Mouse (Mus musculus): ENCODE measurements at regions not wholly inside any gene's neighbourhood (a gene's known extent, or its start where the extent isn't known, plus 50 kb on each side); places are given as distances from the start of the nearest gene placed in this dataset.
A peak's percentile ranks its signal among the peaks of the same experiment; 100 is the strongest.

DNA sequence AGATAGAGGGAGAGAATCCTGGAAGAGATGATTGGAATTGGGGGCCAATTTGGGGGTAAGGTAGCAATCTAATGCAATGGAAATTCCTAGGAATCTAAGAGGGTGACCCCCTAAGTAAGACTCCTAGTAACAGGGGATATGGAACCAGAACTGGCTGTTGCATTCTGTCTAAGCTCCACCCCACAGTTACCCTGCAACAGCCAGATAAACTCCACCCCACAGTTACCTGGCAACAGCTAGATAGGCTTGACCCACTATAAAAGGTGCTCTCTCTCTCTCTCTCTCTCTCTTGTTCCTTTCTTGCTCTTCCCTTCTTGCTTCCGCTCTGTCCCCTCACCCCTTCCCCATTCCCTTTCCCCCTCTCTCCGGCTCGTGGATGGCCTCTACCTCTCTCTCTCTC lies 262.5 kb upstream of the Cnr1 start:
- Histone ChIP-seq H3K4me2 (ENCODE audit: low read depth, low read length) (no peak overlapping the region), H3K36me3 (ENCODE audit: insufficient read depth, low read length) (no peaks in the 10 kb centered on the region), H3K4me1 (ENCODE audit: insufficient read depth, low read length) (peaks cover 9% of the 10 kb centered on the region), H3K4me3 (ENCODE audit: low read length) (no peak overlapping the region), H3K27me3 (ENCODE audit: insufficient read depth, low read length) (no peaks in the 10 kb centered on the region), H3K27ac (no peak overlapping the region), H3K9ac (replicated peaks; ENCODE audit: low read length) (no peak overlapping the region), H3K9me3 (ENCODE audit: low read length) (no peaks in the 10 kb centered on the region)
- ATAC-seq (no peak), DNase-seq (ENCODE audit: low spot score) (no peak)
- WGBS: 91% methylated on average over 3 of the region's 3 CpGs
- TF ChIP-seq CTCF (IDR thresholded peaks at IDR 0.05; ENCODE audit: low read depth): no peak

DNA sequence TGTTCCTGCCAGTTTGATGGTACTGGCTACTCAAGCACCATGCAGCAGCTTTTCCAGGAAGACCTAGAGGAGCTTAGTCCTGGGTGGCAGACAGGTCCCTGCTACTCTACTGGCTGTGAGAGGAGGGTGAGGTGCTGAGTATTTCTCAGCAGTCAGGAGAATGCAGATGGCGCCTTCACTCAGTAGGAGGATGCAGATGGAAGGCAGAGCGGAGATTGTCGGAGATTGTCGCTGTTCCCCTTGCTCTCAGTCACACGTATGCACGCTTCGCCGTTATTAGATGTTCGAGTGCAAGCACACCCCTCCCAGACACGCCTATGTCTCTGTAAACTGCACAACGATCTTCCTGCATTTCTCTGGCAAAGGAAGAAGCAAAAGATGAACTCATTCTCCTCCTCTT lies 261.4 kb upstream of the Cnr1 start:
- H3K4me3 ChIP-seq (ENCODE audit: low read length): no peak overlapping the region
- no peak for TF ChIP-seq CTCF (IDR thresholded peaks at IDR 0.05; ENCODE audit: low read depth)
- no peak overlapping the region for H3K4me2 ChIP-seq (ENCODE audit: low read depth, low read length)
- H3K27me3 ChIP-seq (ENCODE audit: insufficient read depth, low read length): no peaks in the 10 kb centered on the region
- no peak overlapping the region for H3K9ac ChIP-seq (replicated peaks; ENCODE audit: low read length)
- H3K4me1 ChIP-seq (ENCODE audit: insufficient read depth, low read length): peaks cover 9% of the 10 kb centered on the region
- DNase-seq (ENCODE audit: low spot score) (no peak), ATAC-seq (no peak)
- H3K36me3 ChIP-seq (ENCODE audit: insufficient read depth, low read length): no peaks in the 10 kb centered on the region
- 56% methylated on average over 11 of the region's 11 CpGs for WGBS
- H3K27ac ChIP-seq: no peak overlapping the region
- H3K9me3 ChIP-seq (ENCODE audit: low read length): no peaks in the 10 kb centered on the region

DNA sequence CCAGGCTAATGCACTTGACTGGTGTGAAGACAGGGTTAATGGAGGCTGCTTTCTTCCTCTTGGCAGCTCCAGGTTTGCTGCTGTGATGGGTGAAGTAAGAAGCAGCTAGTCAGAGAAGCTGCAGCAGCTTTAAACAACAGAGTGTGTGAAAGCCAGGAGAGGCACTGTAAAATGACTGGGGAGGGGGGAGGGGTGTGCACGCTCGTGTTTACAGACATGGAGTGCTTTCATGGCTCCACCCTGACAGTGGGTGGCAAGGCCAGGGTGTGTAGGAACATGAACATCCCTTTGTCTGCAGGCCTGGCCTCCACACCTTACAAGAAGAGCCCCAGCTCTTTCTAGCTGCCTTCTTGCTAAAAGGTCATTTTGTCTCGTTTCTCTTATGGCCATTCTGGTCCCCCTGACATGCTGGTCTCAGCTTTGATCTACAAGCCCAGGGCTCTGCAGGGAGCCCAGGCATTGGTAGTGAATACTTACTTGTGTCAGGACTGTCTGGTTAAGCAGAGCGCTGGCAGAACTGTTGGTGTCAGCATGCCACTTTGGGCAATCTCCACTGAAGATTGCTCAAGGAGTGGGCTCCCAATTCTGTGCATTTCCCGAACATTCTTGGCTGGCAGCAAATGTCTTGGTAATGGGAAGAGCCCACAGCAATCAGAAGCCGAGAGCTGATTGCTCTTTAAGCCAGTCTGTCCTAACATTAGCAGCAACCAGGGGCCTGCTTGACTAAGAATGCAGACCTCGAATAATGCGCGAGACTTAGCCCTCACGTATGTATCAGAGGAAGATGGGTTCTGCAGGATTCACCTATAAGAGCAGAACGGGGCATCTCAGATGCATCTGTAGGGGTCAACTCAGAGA lies 260.5 kb upstream of the Cnr1 start:
- no peaks in the 10 kb centered on the region for H3K9me3 ChIP-seq (ENCODE audit: low read length)
- H3K4me2 ChIP-seq (ENCODE audit: low read depth, low read length): no peak overlapping the region
- TF ChIP-seq CTCF (IDR thresholded peaks at IDR 0.05; ENCODE audit: low read depth): no peak
- H3K4me3 ChIP-seq (ENCODE audit: low read length): no peak overlapping the region
- no peaks in the 10 kb centered on the region for H3K36me3 ChIP-seq (ENCODE audit: insufficient read depth, low read length)
- peak overlapping the region; percentile 35; the same call in 1 of the 2 replicates for H3K9ac ChIP-seq (replicated peaks; ENCODE audit: low read length)
- H3K27ac ChIP-seq: peak overlapping the region; percentile 27
- H3K27me3 ChIP-seq (ENCODE audit: insufficient read depth, low read length): no peaks in the 10 kb centered on the region
- DNase-seq (ENCODE audit: low spot score) (peak; percentile 39), ATAC-seq (peak; percentile 70)
- H3K4me1 ChIP-seq (ENCODE audit: insufficient read depth, low read length): peaks cover 9% of the 10 kb centered on the region
- 40% methylated on average over 11 of the region's 11 CpGs for WGBS

DNA sequence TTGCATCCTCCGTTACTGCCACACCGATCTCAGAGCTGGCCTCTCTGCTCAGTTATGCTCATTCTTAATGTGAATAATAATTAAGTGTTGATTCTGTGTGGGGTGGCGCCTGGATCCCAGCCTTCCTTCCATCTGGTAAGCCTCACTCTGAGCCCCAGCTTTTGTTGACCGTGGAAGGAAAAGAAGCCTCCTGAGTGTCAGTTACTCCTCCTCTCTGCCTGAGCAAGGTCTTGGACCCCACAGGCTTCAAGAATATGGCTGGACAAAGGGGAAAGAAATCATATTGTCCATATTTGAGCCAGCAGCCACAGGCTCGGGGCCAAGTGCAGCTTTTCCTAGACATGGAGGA lies 259.9 kb upstream of the Cnr1 start:
- Histone ChIP-seq H3K36me3 (ENCODE audit: insufficient read depth, low read length) (no peaks in the 10 kb centered on the region), H3K4me2 (ENCODE audit: low read depth, low read length) (no peak overlapping the region), H3K27ac (peak overlapping the region; percentile 27; the same call in 1 of the 2 replicates), H3K4me1 (ENCODE audit: insufficient read depth, low read length) (peaks cover 9% of the 10 kb centered on the region), H3K9me3 (ENCODE audit: low read length) (no peaks in the 10 kb centered on the region), H3K27me3 (ENCODE audit: insufficient read depth, low read length) (no peaks in the 10 kb centered on the region), H3K9ac (replicated peaks; ENCODE audit: low read length) (no peak overlapping the region), H3K4me3 (ENCODE audit: low read length) (no peak overlapping the region)
- TF ChIP-seq CTCF (IDR thresholded peaks at IDR 0.05; ENCODE audit: low read depth): no peak
- DNase-seq (ENCODE audit: low spot score): peak; percentile 28
- 58% methylated on average over 5 of the region's 5 CpGs for WGBS
- ATAC-seq: peak; percentile 19; the same call in 1 of the 2 replicates

DNA sequence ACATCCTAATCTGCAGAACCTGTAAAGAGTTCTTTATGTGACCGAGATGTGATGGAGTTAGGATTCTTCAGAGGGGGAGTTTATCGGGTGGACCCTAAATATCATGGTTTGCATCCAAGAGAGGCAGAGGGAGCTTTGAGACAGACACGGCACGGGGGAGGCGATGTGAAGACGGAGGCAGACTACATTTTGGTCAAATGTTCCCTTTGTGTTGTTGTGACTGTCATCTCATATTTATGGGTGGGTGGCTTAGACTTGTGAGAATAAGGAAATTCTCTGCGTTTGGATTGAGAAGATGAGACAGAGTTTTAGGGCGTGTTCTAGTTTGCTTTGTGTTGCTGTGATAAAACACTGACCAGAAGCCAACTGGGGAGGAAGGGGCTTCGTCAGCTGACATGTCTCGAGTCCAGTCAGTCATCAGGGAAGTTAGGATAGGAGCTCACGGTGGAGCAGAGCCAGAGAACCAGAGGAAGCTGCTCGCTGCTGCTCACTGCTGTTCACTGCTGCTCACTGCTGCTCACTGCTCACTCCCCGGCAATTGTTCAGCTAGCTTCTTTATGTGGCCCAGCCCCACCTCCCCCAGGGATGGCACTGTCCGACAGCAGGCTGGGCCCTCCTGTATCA lies 259.0 kb upstream of the Cnr1 start:
- ATAC-seq: 0 out of 2 replicates have a peak, but pooled peaks have one; percentile 27

DNA sequence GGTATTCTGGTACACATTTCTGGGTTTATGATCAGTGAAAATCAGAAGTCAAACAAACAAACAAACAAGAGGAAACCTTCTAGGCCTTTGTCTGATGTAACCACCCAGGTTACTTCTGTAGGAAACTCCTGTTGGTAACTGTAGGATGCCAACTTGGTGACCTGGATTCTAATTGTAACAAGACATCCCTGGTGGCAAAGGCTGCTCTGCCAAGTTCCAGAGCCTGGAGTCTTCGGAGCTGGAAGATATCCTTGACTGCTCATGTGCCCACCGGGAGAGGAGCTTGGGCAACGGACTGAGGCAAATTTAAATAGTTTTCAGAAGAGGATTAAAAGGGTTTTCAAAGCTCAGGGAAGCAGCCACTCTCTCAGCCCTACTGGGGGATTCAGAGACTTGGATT lies 256.0 kb upstream of the Cnr1 start:
- H3K9me3 ChIP-seq (ENCODE audit: low read length): no peaks in the 10 kb centered on the region
- ATAC-seq: no peak
- no peak overlapping the region for H3K27ac ChIP-seq
- no peak for DNase-seq (ENCODE audit: low spot score)
- no peak overlapping the region for H3K4me2 ChIP-seq (ENCODE audit: low read depth, low read length)
- H3K27me3 ChIP-seq (ENCODE audit: insufficient read depth, low read length): no peaks in the 10 kb centered on the region
- H3K9ac ChIP-seq (replicated peaks; ENCODE audit: low read length): no peak overlapping the region
- no peak overlapping the region for H3K4me3 ChIP-seq (ENCODE audit: low read length)
- 42% methylated on average over 3 of the region's 3 CpGs for WGBS
- no peaks in the 10 kb centered on the region for H3K36me3 ChIP-seq (ENCODE audit: insufficient read depth, low read length)
- no peak for TF ChIP-seq CTCF (IDR thresholded peaks at IDR 0.05; ENCODE audit: low read depth)
- peaks cover 8% of the 10 kb centered on the region for H3K4me1 ChIP-seq (ENCODE audit: insufficient read depth, low read length)

More for the DNA sequence above, 259.0 kb upstream of the Cnr1 start:
- Histone ChIP-seq H3K36me3 (ENCODE audit: insufficient read depth, low read length) (no peaks in the 10 kb centered on the region), H3K9ac (replicated peaks; ENCODE audit: low read length) (no peak overlapping the region), H3K4me3 (ENCODE audit: low read length) (no peak overlapping the region), H3K27ac (no peak overlapping the region), H3K27me3 (ENCODE audit: insufficient read depth, low read length) (no peaks in the 10 kb centered on the region), H3K9me3 (ENCODE audit: low read length) (no peaks in the 10 kb centered on the region), H3K4me1 (ENCODE audit: insufficient read depth, low read length) (peaks cover 9% of the 10 kb centered on the region), H3K4me2 (ENCODE audit: low read depth, low read length) (no peak overlapping the region)
- 63% methylated on average over 14 of the region's 14 CpGs for WGBS
- peak; percentile 23 for DNase-seq (ENCODE audit: low spot score)
- peak; percentile 34 for TF ChIP-seq CTCF (IDR thresholded peaks at IDR 0.05; ENCODE audit: low read depth)

DNA sequence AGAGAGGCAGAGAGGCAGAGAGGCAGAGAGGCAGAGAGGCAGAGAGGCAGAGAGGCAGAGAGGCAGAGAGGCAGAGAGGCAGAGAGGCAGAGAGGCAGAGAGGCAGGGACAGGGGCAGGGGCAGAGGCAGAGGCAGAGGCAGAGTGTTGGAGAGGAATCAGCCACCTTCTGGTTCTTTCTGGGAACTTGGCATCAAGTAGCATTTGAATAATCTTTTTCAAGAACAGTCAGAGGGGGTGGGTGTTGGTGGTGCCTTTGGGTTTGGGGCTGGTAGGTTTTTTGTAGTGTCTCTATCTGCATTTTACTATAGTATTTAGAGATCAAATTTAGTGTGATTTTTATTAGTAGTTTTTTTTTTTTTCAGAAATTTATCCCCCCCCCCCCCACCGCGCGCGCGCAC lies 249.3 kb upstream of the Cnr1 start:
- no peak overlapping the region for H3K9ac ChIP-seq (replicated peaks; ENCODE audit: low read length)
- H3K27me3 ChIP-seq (ENCODE audit: insufficient read depth, low read length): no peaks in the 10 kb centered on the region
- H3K4me3 ChIP-seq (ENCODE audit: low read length): no peak overlapping the region
- WGBS: no CpG with 5 or more reads among the region's 5 CpGs
- no peaks in the 10 kb centered on the region for H3K36me3 ChIP-seq (ENCODE audit: insufficient read depth, low read length)
- H3K9me3 ChIP-seq (ENCODE audit: low read length): no peaks in the 10 kb centered on the region
- H3K27ac ChIP-seq: no peak overlapping the region
- TF ChIP-seq CTCF (IDR thresholded peaks at IDR 0.05; ENCODE audit: low read depth): no peak
- H3K4me2 ChIP-seq (ENCODE audit: low read depth, low read length): no peak overlapping the region
- no peaks in the 10 kb centered on the region for H3K4me1 ChIP-seq (ENCODE audit: insufficient read depth, low read length)
- DNase-seq (ENCODE audit: low spot score): no peak
- no peak for ATAC-seq
